Mouse (Mus musculus): ENCODE measurements around the gene Pebp1. TPM values are rescaled to one million over a fixed set of nuclear protein-coding genes. Genes with fewer than 3 reads are reported as not detected.
A peak's percentile ranks its signal among the peaks of the same experiment; 100 is the strongest.

Gene Pebp1
- polyA plus RNA-seq, 1 experiment: 713 TPM

DNA sequence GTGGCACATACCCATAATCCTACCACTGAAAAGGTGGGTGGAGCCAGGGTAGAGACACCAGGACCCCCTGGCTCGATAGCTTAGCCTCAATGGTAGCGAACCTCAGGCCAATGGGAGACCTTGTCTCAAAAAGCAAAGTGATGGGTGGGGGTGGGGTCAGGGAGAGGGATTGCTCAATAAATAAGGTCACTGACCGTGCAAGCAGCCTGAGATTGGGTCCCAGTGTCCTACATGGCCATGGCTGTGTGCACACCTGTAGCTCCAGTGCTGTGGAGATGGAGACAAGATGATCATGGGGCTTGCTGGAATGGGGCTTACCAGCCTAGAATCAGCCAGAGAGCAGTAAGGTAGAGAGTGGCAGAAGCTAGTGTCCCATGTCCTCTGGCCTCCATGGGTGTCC is 35.7 kb downstream of the Pebp1 start:
- no peaks in the 10 kb centered on the region for H3K36me3 ChIP-seq (ENCODE audit: control insufficient read depth, insufficient read depth)
- H3K4me3 ChIP-seq: no peak overlapping the region
- TF ChIP-seq E2F4 (IDR thresholded peaks at IDR 0.05; ENCODE audit: insufficient read depth) (no peak), POLR2A (IDR thresholded peaks at IDR 0.05; ENCODE audit: insufficient read length, low read depth) (no peak), MAX (IDR thresholded peaks at IDR 0.05; ENCODE audit: low read depth) (no peak), SRF (IDR thresholded peaks at IDR 0.05; ENCODE audit: control insufficient read depth, insufficient read length, low read depth) (no peak), TCF3 (IDR thresholded peaks at IDR 0.05; ENCODE audit: insufficient read length, low read depth) (no peak), CEBPB (IDR thresholded peaks at IDR 0.05; ENCODE audit: insufficient read depth, poor library complexity, severe bottlenecking) (no peak), TCF12 (IDR thresholded peaks at IDR 0.05; ENCODE audit: insufficient read depth, poor library complexity, severe bottlenecking) (no peak), MYOG (IDR thresholded peaks at IDR 0.05; ENCODE audit: control insufficient read depth in 1 of 3, insufficient read depth in 1 of 3, insufficient read length in 2 of 3, low read depth in 2 of 3) (no peak), REST (IDR thresholded peaks at IDR 0.05; ENCODE audit: insufficient read depth, insufficient read length) (no peak), POLR2AphosphoS2 (IDR thresholded peaks at IDR 0.05; ENCODE audit: insufficient read length, low read depth) (no peak), USF1 (IDR thresholded peaks at IDR 0.05; ENCODE audit: low read depth) (no peak), MYOD1 (IDR thresholded peaks at IDR 0.05; ENCODE audit: control insufficient read depth in 1 of 3, insufficient read length in 2 of 3, low read depth in 2 of 3) (no peak)
- no peaks in the 10 kb centered on the region for H3K79me2 ChIP-seq (ENCODE audit: control insufficient read depth, insufficient read depth)
- no peak overlapping the region for H3K4me2 ChIP-seq (ENCODE audit: low read depth)
- H3ac ChIP-seq (ENCODE audit: control insufficient read depth, insufficient read length): no peak overlapping the region
- H3K27me3 ChIP-seq (ENCODE audit: control insufficient read depth, insufficient read depth, insufficient read length): no peaks in the 10 kb centered on the region

DNA sequence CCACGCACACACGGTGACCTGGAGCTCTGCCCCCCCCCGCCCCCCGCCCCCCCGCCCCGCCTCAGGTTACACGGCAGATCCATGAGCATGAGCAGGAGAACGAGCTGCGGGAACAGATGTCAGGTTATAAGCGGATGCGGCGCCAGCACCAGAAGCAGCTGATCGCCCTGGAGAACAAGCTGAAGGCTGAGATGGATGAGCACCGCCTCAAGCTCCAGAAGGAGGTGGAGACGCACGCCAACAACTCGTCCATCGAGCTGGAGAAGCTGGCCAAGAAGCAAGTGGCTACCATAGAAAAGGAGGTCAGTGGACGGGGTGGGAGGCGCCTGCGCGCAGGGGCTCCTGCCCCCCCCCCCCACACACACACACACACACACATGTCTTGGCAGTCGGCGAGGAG is 36.6 kb downstream of the Pebp1 start:
- TF ChIP-seq MYOD1 (IDR thresholded peaks at IDR 0.05; ENCODE audit: control insufficient read depth in 1 of 3, insufficient read length in 2 of 3, low read depth in 2 of 3) (no peak), POLR2AphosphoS2 (IDR thresholded peaks at IDR 0.05; ENCODE audit: insufficient read length, low read depth) (no peak), TCF3 (IDR thresholded peaks at IDR 0.05; ENCODE audit: insufficient read length, low read depth) (no peak), POLR2A (IDR thresholded peaks at IDR 0.05; ENCODE audit: insufficient read length, low read depth) (no peak), E2F4 (IDR thresholded peaks at IDR 0.05; ENCODE audit: insufficient read depth) (no peak), MAX (IDR thresholded peaks at IDR 0.05; ENCODE audit: low read depth) (no peak), CEBPB (IDR thresholded peaks at IDR 0.05; ENCODE audit: insufficient read depth, poor library complexity, severe bottlenecking) (no peak), MYOG (IDR thresholded peaks at IDR 0.05; ENCODE audit: control insufficient read depth in 1 of 3, insufficient read depth in 1 of 3, insufficient read length in 2 of 3, low read depth in 2 of 3) (no peak), TCF12 (IDR thresholded peaks at IDR 0.05; ENCODE audit: insufficient read depth, poor library complexity, severe bottlenecking) (no peak), REST (IDR thresholded peaks at IDR 0.05; ENCODE audit: insufficient read depth, insufficient read length) (no peak), USF1 (IDR thresholded peaks at IDR 0.05; ENCODE audit: low read depth) (no peak), SRF (IDR thresholded peaks at IDR 0.05; ENCODE audit: control insufficient read depth, insufficient read length, low read depth) (no peak)
- H3K4me3 ChIP-seq: no peak overlapping the region
- no peaks in the 10 kb centered on the region for H3K36me3 ChIP-seq (ENCODE audit: control insufficient read depth, insufficient read depth)
- H3ac ChIP-seq (ENCODE audit: control insufficient read depth, insufficient read length): no peak overlapping the region
- no peak overlapping the region for H3K4me2 ChIP-seq (ENCODE audit: low read depth)
- H3K79me2 ChIP-seq (ENCODE audit: control insufficient read depth, insufficient read depth): no peaks in the 10 kb centered on the region
- H3K27me3 ChIP-seq (ENCODE audit: control insufficient read depth, insufficient read depth, insufficient read length): no peaks in the 10 kb centered on the region

DNA sequence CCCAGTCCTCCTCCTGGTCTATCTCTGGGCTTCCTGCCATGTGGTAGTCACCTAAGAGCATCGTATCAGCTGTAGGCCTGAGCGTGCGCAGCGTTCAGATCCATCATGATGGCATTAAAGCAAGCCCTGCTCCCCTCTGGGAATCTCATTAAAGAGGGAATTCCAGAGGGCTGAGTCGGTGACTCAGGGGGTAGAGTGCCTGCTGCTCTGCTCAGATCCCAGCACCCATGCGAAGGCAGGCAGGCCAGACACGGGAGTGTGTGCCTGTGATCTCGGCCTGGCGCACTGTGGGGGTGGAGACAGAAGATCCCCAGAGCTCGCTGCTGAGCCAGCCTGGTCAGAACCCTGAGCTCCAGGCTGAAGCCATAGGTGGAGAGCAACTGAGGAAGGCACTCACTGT is 39.1 kb downstream of the Pebp1 start:
- no peak for TF ChIP-seq REST (IDR thresholded peaks at IDR 0.05; ENCODE audit: insufficient read depth, insufficient read length)
- no peak for TF ChIP-seq POLR2A (IDR thresholded peaks at IDR 0.05; ENCODE audit: insufficient read length, low read depth)
- TF ChIP-seq TCF12 (IDR thresholded peaks at IDR 0.05; ENCODE audit: insufficient read depth, poor library complexity, severe bottlenecking): no peak
- TF ChIP-seq USF1 (IDR thresholded peaks at IDR 0.05; ENCODE audit: low read depth): no peak
- no peak for TF ChIP-seq MYOG (IDR thresholded peaks at IDR 0.05; ENCODE audit: control insufficient read depth in 1 of 3, insufficient read depth in 1 of 3, insufficient read length in 2 of 3, low read depth in 2 of 3)
- no peak for TF ChIP-seq MYOD1 (IDR thresholded peaks at IDR 0.05; ENCODE audit: control insufficient read depth in 1 of 3, insufficient read length in 2 of 3, low read depth in 2 of 3)
- TF ChIP-seq E2F4 (IDR thresholded peaks at IDR 0.05; ENCODE audit: insufficient read depth): no peak

DNA sequence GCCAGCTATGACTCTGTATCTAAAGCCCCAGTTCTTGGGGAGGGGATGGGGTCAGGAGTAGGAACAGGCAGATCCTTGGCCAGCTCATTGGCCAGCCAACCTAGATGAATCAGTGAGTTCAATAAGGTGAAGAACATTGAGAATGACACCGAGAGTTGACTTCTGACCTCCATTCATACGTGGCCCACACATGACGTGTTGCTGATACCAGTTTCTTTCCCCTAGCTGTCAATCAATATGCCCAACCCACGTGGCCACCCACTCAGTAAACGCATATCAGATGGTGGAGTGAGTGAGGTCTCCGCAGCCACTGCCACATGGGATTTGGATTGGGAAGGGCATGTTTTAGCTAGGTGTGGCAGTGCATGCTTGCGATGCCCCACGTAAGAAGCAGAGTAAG is 42.3 kb downstream of the Pebp1 start:
- Histone ChIP-seq H3K4me2 (ENCODE audit: low read depth) (no peak overlapping the region), H3K4me3 (no peak overlapping the region), H3K36me3 (ENCODE audit: control insufficient read depth, insufficient read depth) (peaks cover 3% of the 10 kb centered on the region), H3K27me3 (ENCODE audit: control insufficient read depth, insufficient read depth, insufficient read length) (no peaks in the 10 kb centered on the region), H3ac (ENCODE audit: control insufficient read depth, insufficient read length) (no peak overlapping the region), H3K79me2 (ENCODE audit: control insufficient read depth, insufficient read depth) (no peaks in the 10 kb centered on the region)
- TF ChIP-seq USF1 (IDR thresholded peaks at IDR 0.05; ENCODE audit: low read depth) (no peak), TCF3 (IDR thresholded peaks at IDR 0.05; ENCODE audit: insufficient read length, low read depth) (no peak)

More for the DNA sequence above, 39.1 kb downstream of the Pebp1 start:
- no peaks in the 10 kb centered on the region for H3K79me2 ChIP-seq (ENCODE audit: control insufficient read depth, insufficient read depth)
- no peaks in the 10 kb centered on the region for H3K27me3 ChIP-seq (ENCODE audit: control insufficient read depth, insufficient read depth, insufficient read length)
- no peak overlapping the region for H3ac ChIP-seq (ENCODE audit: control insufficient read depth, insufficient read length)
- H3K4me3 ChIP-seq: no peak overlapping the region
- peak overlapping the region; percentile 5 for H3K4me2 ChIP-seq (ENCODE audit: low read depth)
- peaks cover 3% of the 10 kb centered on the region for H3K36me3 ChIP-seq (ENCODE audit: control insufficient read depth, insufficient read depth)

DNA sequence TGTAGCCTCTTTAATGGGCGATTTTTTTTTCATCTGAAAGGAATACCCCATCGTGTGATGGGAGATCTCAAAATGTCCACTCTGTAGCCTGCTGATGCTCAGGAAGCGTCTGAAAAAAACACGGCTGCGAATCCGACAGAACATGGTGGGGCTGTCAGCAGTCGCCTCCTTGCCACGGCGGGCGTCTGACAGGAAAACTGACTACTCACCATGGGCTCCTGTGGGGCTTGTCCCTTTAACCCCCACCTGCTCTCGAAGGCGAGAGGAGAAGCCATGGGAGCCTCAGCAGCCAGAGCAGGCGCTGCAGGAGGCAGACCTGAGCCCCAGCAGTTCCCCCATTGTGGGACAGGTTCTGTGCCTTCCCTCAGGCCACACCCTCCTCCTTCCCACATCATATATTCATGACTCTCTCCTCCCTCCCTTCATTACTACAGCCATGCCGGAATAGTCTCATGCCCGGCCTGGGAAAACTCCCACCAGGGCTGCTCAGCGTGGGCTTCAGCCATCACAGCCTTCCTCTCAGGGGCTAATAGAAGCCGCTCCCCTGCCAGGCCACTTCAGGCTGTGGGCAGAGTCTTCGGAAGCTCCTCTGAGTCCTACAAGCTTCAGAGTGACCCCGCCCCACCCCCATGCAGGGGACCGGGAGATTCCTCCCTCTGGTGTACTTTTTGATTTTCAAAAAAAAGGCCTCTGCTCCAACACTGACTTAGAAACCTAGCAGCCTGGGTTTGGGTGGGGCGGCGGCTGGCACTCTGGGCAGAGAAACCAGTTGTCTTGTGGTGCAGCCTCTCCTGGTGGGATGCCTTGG is 44.5 kb downstream of the Pebp1 start:
- H3ac ChIP-seq (ENCODE audit: control insufficient read depth, insufficient read length): no peak overlapping the region
- H3K4me3 ChIP-seq: no peak overlapping the region
- TF ChIP-seq MYOD1 (IDR thresholded peaks at IDR 0.05; ENCODE audit: control insufficient read depth in 1 of 3, insufficient read length in 2 of 3, low read depth in 2 of 3) (no peak), MAX (IDR thresholded peaks at IDR 0.05; ENCODE audit: low read depth) (no peak), CEBPB (IDR thresholded peaks at IDR 0.05; ENCODE audit: insufficient read depth, poor library complexity, severe bottlenecking) (no peak), POLR2AphosphoS2 (IDR thresholded peaks at IDR 0.05; ENCODE audit: insufficient read length, low read depth) (no peak), MYOG (IDR thresholded peaks at IDR 0.05; ENCODE audit: control insufficient read depth in 1 of 3, insufficient read depth in 1 of 3, insufficient read length in 2 of 3, low read depth in 2 of 3) (no peak), REST (IDR thresholded peaks at IDR 0.05; ENCODE audit: insufficient read depth, insufficient read length) (no peak), TCF12 (IDR thresholded peaks at IDR 0.05; ENCODE audit: insufficient read depth, poor library complexity, severe bottlenecking) (no peak), TCF3 (IDR thresholded peaks at IDR 0.05; ENCODE audit: insufficient read length, low read depth) (no peak), USF1 (IDR thresholded peaks at IDR 0.05; ENCODE audit: low read depth) (no peak)
- no peak overlapping the region for H3K4me2 ChIP-seq (ENCODE audit: low read depth)
- no peaks in the 10 kb centered on the region for H3K79me2 ChIP-seq (ENCODE audit: control insufficient read depth, insufficient read depth)
- H3K27me3 ChIP-seq (ENCODE audit: control insufficient read depth, insufficient read depth, insufficient read length): no peaks in the 10 kb centered on the region
- H3K36me3 ChIP-seq (ENCODE audit: control insufficient read depth, insufficient read depth): peaks cover 3% of the 10 kb centered on the region

Data from myocyte (in vitro differentiated cells).